Mouse (Mus musculus): ENCODE results near the gene H2-T24. TPM values are rescaled to one million over a fixed set of nuclear protein-coding genes. Genes with fewer than 3 reads are reported as not detected.
"Not testable (repeated sequence)": the region's sequence is repeated elsewhere in the genome, so short reads cannot be mapped to it uniquely, and the experiment has no call there.

The H2-T24 gene
- polyA plus RNA-seq, 1 experiment from 2014 or later, result 3.1 TPM

DNA sequence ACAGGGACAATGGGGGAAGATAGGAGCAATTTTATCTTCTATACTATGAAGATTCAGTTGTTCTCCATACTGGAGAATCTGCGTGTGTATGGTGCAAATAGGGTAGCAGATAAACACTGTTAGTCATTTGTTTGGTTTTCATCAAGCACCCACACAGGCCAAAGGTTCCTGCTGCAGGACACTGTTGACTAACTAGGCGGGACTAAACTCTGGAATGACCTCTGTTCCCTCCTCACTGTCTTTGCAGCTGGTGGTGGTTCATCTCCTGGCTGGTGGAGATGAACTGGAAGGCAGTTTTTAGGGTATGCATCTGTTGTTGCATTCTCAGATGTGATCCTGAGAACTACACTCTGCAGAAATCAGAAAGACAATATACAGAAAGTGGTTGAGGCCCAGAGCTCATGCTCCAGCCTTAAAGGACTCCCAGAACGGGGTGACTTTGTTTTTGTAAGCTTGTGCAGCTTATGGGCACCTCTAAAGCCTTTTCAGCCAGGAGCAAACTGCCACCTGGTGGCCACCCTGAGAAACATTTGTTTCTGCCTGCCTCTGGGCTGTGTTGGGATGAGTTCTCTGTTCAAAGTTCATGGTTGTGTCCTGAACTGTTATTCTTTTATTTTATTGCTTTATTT lies 14.8 kb upstream of the H2-T24 start:
- not testable (repeated sequence) for H3K27me3 ChIP-seq (ENCODE audit: control insufficient read depth, insufficient read depth, low read length); H3K4me2 ChIP-seq; H3K9me3 ChIP-seq (ENCODE audit: control insufficient read depth, low read length); H3K9ac ChIP-seq (ENCODE audit: low read length); H3K36me3 ChIP-seq (ENCODE audit: control insufficient read depth, insufficient read depth, low read length); H3K4me1 ChIP-seq (ENCODE audit: control insufficient read depth, insufficient read depth, low read length); H3K4me3 ChIP-seq (ENCODE audit: low read depth, low read length); ATAC-seq (ENCODE audit: low FRiP score); H3K27ac ChIP-seq (ENCODE audit: low read depth, low read length)
- WGBS, result 36% methylated on average over 3 of the region's 3 CpGs
- peak; percentile 86 for DNase-seq (ENCODE audit: low spot score, missing footprints)

DNA sequence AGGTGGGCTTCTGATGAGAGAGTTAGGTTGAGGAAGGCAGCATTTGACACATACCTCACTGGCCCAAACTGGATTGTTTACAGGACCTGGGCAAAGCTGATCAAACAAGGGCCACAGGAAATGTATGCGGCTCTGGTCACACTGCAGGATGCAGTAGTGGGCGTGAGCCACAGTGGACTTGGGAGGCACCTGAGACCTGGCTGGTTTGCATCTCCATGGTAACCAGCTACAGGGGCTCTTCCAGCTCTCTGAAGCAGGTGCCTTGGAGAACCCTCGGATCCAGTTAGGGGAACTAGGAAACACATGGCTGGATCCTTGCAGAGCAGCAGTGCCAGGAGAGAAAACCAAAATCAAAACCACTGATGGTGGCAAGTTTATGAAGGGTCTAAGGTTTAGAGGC lies 14.2 kb upstream of the H2-T24 start:
- not testable (repeated sequence) for H3K9ac ChIP-seq (ENCODE audit: low read length); H3K27me3 ChIP-seq (ENCODE audit: control insufficient read depth, insufficient read depth, low read length); H3K4me1 ChIP-seq (ENCODE audit: control insufficient read depth, insufficient read depth, low read length); ATAC-seq (ENCODE audit: low FRiP score); H3K4me2 ChIP-seq; H3K27ac ChIP-seq (ENCODE audit: low read depth, low read length); H3K4me3 ChIP-seq (ENCODE audit: low read depth, low read length); H3K9me3 ChIP-seq (ENCODE audit: control insufficient read depth, low read length); H3K36me3 ChIP-seq (ENCODE audit: control insufficient read depth, insufficient read depth, low read length)
- DNase-seq (ENCODE audit: low spot score, missing footprints), result peak; percentile 69
- 62% methylated on average over 3 of the region's 3 CpGs for WGBS

- H3K27ac ChIP-seq (ENCODE audit: low read depth, low read length); H3K36me3 ChIP-seq (ENCODE audit: control insufficient read depth, insufficient read depth, low read length); H3K4me1 ChIP-seq (ENCODE audit: control insufficient read depth, insufficient read depth, low read length); H3K27me3 ChIP-seq (ENCODE audit: control insufficient read depth, insufficient read depth, low read length); H3K9me3 ChIP-seq (ENCODE audit: control insufficient read depth, low read length): not testable (repeated sequence)
- peak within 1 kb of the TSS; percentile 37 for H3K4me3 ChIP-seq (ENCODE audit: low read depth, low read length)
- peak; percentile 33; the same call in 1 of the 2 replicates for ATAC-seq (ENCODE audit: low FRiP score)
- WGBS, result 1% methylated on average over 25 of the region's 25 CpGs
- H3K9ac ChIP-seq (ENCODE audit: low read length), result peak within 1 kb of the TSS; percentile 60
- peak; percentile 88 for DNase-seq (ENCODE audit: low spot score, missing footprints)
- peak within 1 kb of the TSS; percentile 69 for H3K4me2 ChIP-seq
Observed at GRCm38 (mm10) chr17:36032351-36032875, 12.1 kb upstream of the H2-T24 start, which contains the start of gene H2-T23. Gene H2-T23 (minus strand): TSS chr17:36032855.

DNA sequence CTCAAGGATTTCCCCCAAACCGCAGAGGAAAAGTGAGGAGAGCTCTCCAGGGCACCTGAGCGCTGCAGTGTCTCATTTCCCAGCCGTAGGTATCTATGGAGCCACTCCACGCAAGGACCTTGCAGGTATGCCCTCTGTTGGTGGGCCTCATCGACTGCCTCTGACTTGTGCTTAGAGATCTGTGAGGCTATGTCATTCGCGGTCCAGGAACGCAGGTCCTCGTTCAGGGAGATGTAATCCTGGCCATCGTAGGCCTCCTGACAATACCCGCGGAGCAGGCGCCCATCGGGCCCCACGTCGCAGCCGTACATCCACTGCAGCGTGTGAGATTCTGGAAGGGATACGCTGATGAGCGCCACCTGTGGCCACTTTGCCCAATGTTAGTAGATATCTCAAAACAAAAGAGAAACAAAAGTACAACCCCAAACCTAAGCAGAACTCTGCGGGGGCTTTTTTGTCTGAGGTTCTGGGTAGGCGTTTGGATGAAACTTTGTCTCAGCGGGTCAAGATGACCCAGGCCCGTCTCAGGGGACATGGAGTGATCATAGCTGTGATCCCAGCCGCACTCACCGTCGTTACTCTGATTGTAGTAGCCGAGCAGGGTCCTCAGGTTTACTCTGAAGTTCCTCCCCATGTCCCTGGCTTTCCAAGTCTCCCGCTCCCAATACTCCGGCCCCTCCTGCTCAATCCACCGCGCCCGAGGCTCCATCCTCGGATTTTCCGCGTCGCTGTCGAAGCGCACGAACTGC lies 11.4 kb upstream of the H2-T24 start:
- H3K27ac ChIP-seq (ENCODE audit: low read depth, low read length); H3K36me3 ChIP-seq (ENCODE audit: control insufficient read depth, insufficient read depth, low read length); H3K27me3 ChIP-seq (ENCODE audit: control insufficient read depth, insufficient read depth, low read length); H3K4me1 ChIP-seq (ENCODE audit: control insufficient read depth, insufficient read depth, low read length); H3K9me3 ChIP-seq (ENCODE audit: control insufficient read depth, low read length): not testable (repeated sequence)
- DNase-seq (ENCODE audit: low spot score, missing footprints), result peak; percentile 95
- Histone ChIP-seq H3K4me2 (peak overlapping the region; percentile 69), H3K4me3 (ENCODE audit: low read depth, low read length) (peak overlapping the region; percentile 37), H3K9ac (ENCODE audit: low read length) (peak overlapping the region; percentile 60)
- ATAC-seq (ENCODE audit: low FRiP score), result peak; percentile 74
- under 1% methylated on average over 40 of the region's 40 CpGs for WGBS

- H3K4me2 ChIP-seq, result peak overlapping the region; percentile 69
- 49% methylated on average over 7 of the region's 8 CpGs for WGBS
- ATAC-seq (ENCODE audit: low FRiP score) (0 out of 2 replicates have a peak, but pooled peaks have one; percentile 15), DNase-seq (ENCODE audit: low spot score, missing footprints) (peak; percentile 62)
- H3K4me3 ChIP-seq (ENCODE audit: low read depth, low read length), result peak overlapping the region; percentile 37; the same call in 1 of the 2 replicates
- peak overlapping the region; percentile 14; the same call in 1 of the 2 replicates for H3K9ac ChIP-seq (ENCODE audit: low read length)
- H3K27me3 ChIP-seq (ENCODE audit: control insufficient read depth, insufficient read depth, low read length); H3K27ac ChIP-seq (ENCODE audit: low read depth, low read length); H3K9me3 ChIP-seq (ENCODE audit: control insufficient read depth, low read length); H3K36me3 ChIP-seq (ENCODE audit: control insufficient read depth, insufficient read depth, low read length); H3K4me1 ChIP-seq (ENCODE audit: control insufficient read depth, insufficient read depth, low read length): not testable (repeated sequence)
Observed at GRCm38 (mm10) chr17:36030703-36031582, 10.6 kb upstream of the H2-T24 start.

GRCm38 (mm10) chr17:36030046-36030702 lies 9.8 kb upstream of the H2-T24 start:
- H3K9ac ChIP-seq (ENCODE audit: low read length); H3K27ac ChIP-seq (ENCODE audit: low read depth, low read length); H3K4me1 ChIP-seq (ENCODE audit: control insufficient read depth, insufficient read depth, low read length); H3K27me3 ChIP-seq (ENCODE audit: control insufficient read depth, insufficient read depth, low read length); H3K4me2 ChIP-seq; H3K4me3 ChIP-seq (ENCODE audit: low read depth, low read length); H3K9me3 ChIP-seq (ENCODE audit: control insufficient read depth, low read length); H3K36me3 ChIP-seq (ENCODE audit: control insufficient read depth, insufficient read depth, low read length); ATAC-seq (ENCODE audit: low FRiP score): not testable (repeated sequence)
- DNase-seq (ENCODE audit: low spot score, missing footprints), result peak; percentile 72
- 74% methylated on average over 2 of the region's 4 CpGs for WGBS

GRCm38 (mm10) chr17:36028879-36029619 lies 8.7 kb upstream of the H2-T24 start:
- Histone ChIP-seq H3K9me3 (ENCODE audit: control insufficient read depth, low read length) (no peaks in the 10 kb centered on the region), H3K9ac (ENCODE audit: low read length) (no peak overlapping the region), H3K27me3 (ENCODE audit: control insufficient read depth, insufficient read depth, low read length) (no peaks in the 10 kb centered on the region), H3K27ac (ENCODE audit: low read depth, low read length) (no peak overlapping the region), H3K4me2 (no peak overlapping the region), H3K4me1 (ENCODE audit: control insufficient read depth, insufficient read depth, low read length) (no peaks in the 10 kb centered on the region), H3K4me3 (ENCODE audit: low read depth, low read length) (no peak overlapping the region), H3K36me3 (ENCODE audit: control insufficient read depth, insufficient read depth, low read length) (no peaks in the 10 kb centered on the region)
- DNase-seq (ENCODE audit: low spot score, missing footprints) (peak; percentile 79), ATAC-seq (ENCODE audit: low FRiP score) (no peak)
- 61% methylated on average over 7 of the region's 7 CpGs for WGBS

DNA sequence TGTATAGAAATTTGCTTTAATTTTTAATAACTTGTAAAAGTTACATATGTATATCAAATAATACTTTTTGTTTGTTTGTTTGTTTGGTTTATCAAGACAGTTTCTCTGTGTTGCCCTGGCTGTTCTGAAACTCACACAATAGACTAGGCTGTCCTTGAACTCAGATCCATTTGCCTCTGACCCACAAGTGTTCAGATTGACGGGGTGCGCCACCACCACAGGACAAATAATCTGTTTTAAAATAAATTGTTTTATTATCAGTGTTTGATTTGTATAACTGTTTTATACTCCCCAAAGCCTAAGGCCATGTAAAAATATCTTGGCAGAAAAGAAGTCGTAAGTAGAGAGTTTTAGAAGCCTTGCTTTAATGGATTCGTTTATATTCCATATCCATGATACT lies 7.3 kb upstream of the H2-T24 start:
- no peaks in the 10 kb centered on the region for H3K9me3 ChIP-seq (ENCODE audit: control insufficient read depth, low read length)
- no peak overlapping the region for H3K9ac ChIP-seq (ENCODE audit: low read length)
- H3K27ac ChIP-seq (ENCODE audit: low read depth, low read length), result no peak overlapping the region
- H3K4me3 ChIP-seq (ENCODE audit: low read depth, low read length), result no peak overlapping the region
- 94% methylated on average over 4 of the region's 4 CpGs for WGBS
- H3K4me2 ChIP-seq, result no peak overlapping the region
- H3K36me3 ChIP-seq (ENCODE audit: control insufficient read depth, insufficient read depth, low read length), result no peaks in the 10 kb centered on the region
- H3K27me3 ChIP-seq (ENCODE audit: control insufficient read depth, insufficient read depth, low read length), result no peaks in the 10 kb centered on the region
- ATAC-seq (ENCODE audit: low FRiP score) (no peak), DNase-seq (ENCODE audit: low spot score, missing footprints) (peak; percentile 61)
- H3K4me1 ChIP-seq (ENCODE audit: control insufficient read depth, insufficient read depth, low read length), result no peaks in the 10 kb centered on the region
